Mouse (Mus musculus) macrophage (primary cell): ENCODE measurements around the gene Stra6. TPM values are rescaled to one million over a fixed set of nuclear protein-coding genes. Genes with fewer than 3 reads are reported as not detected.

Experiments
- H3K27ac ChIP-seq: fragments of 350-480 bp; formaldehyde crosslinking; 2 replicates; pipeline ENCODE4 v1.9.0; 2021
- H3K36me3 ChIP-seq: fragments of 350-480 bp; formaldehyde crosslinking; 2 replicates; pipeline ENCODE4 v1.9.0; 2021; ENCODE audit errors: inconsistent target
- H3K4me3 ChIP-seq: fragments of 350-480 bp; formaldehyde crosslinking; 2 replicates; pipeline ENCODE4 v1.9.0; 2021; ENCODE audit errors: inconsistent target
- H3K79me2 ChIP-seq: fragments of 350-480 bp; formaldehyde crosslinking; 2 replicates; pipeline ENCODE4 v1.9.0; 2021; ENCODE audit errors: inconsistent target
- WGBS: methylation state at CpG from one replicate; pipeline ENCODE4 v1.1.7; 2026; ENCODE audit warnings: inconsistent platforms; ENCODE audit not compliant: missing documents; 5-methylcytosine and 5-hydroxymethylcytosine counted together
- polyA plus RNA-seq: library from polyadenylated mRNA; stranded (reverse); fragments of 250-400 nt; gene quantifications from 3 replicates; pipeline ENCODE4 v1.2.4, GENCODE M21; 2018; ENCODE audit warnings: inconsistent platforms

Gene Stra6
- polyA plus RNA-seq, 1 experiment from 2014 or later = not detected

GRCm38 (mm10) chr9:58116024-58116651, 52.5 kb downstream of the Stra6 start:
- H3K79me2 ChIP-seq = no peaks in the 10 kb centered on the region
- H3K27ac ChIP-seq = no peak overlapping the region
- H3K4me3 ChIP-seq = no peak overlapping the region
- no peaks in the 10 kb centered on the region for H3K36me3 ChIP-seq
- 74% methylated on average over 6 of the region's 7 CpGs for WGBS

- WGBS = 100% methylated on average over 2 of the region's 2 CpGs
- Histone ChIP-seq H3K36me3 (no peaks in the 10 kb centered on the region), H3K27ac (no peak within 1 kb of the TSS), H3K79me2 (no peaks in the 10 kb centered on the region), H3K4me3 (no peak within 1 kb of the TSS)
Measured at GRCm38 (mm10) chr9:58118671-58119070, 55.1 kb downstream of the Stra6 start, which contains the start of gene Ccdc33. Ccdc33 (minus strand) TSS chr9:58118823.

GRCm38 (mm10) chr9:58125085-58125484, 61.5 kb downstream of the Stra6 start:
- H3K4me3 ChIP-seq = no peak overlapping the region
- no peaks in the 10 kb centered on the region for H3K36me3 ChIP-seq
- WGBS = 78% methylated on average over 3 of the region's 3 CpGs
- H3K27ac ChIP-seq = no peak overlapping the region
- H3K79me2 ChIP-seq = no peaks in the 10 kb centered on the region

GRCm38 (mm10) chr9:58125811-58126210, 62.2 kb downstream of the Stra6 start:
- 66% methylated on average over 4 of the region's 4 CpGs for WGBS

GRCm38 (mm10) chr9:58128926-58129413, 65.4 kb downstream of the Stra6 start:
- Histone ChIP-seq H3K36me3 (no peaks in the 10 kb centered on the region), H3K4me3 (no peak overlapping the region), H3K79me2 (no peaks in the 10 kb centered on the region), H3K27ac (no peak overlapping the region)
- 24% methylated on average over 13 of the region's 13 CpGs for WGBS

More at GRCm38 (mm10) chr9:58125811-58126210, 62.2 kb downstream of the Stra6 start:
- Histone ChIP-seq H3K79me2 (no peaks in the 10 kb centered on the region), H3K4me3 (no peak overlapping the region), H3K36me3 (no peaks in the 10 kb centered on the region), H3K27ac (no peak overlapping the region)

GRCm38 (mm10) chr9:58129508-58129907, 65.9 kb downstream of the Stra6 start:
- H3K36me3 ChIP-seq = no peaks in the 10 kb centered on the region
- no peak overlapping the region for H3K4me3 ChIP-seq
- no peaks in the 10 kb centered on the region for H3K79me2 ChIP-seq
- WGBS = 34% methylated on average over 8 of the region's 8 CpGs
- no peak overlapping the region for H3K27ac ChIP-seq

- Histone ChIP-seq H3K27ac (no peak overlapping the region), H3K79me2 (no peaks in the 10 kb centered on the region), H3K4me3 (no peak overlapping the region), H3K36me3 (no peaks in the 10 kb centered on the region)
- 52% methylated on average over 3 of the region's 3 CpGs for WGBS
Measured at GRCm38 (mm10) chr9:58130909-58131308, 67.3 kb downstream of the Stra6 start.

- Histone ChIP-seq H3K79me2 (no peaks in the 10 kb centered on the region), H3K4me3 (no peak overlapping the region), H3K27ac (no peak overlapping the region), H3K36me3 (no peaks in the 10 kb centered on the region)
- WGBS = 66% methylated on average over 7 of the region's 7 CpGs
Measured at GRCm38 (mm10) chr9:58131735-58132134, 68.1 kb downstream of the Stra6 start.

GRCm38 (mm10) chr9:58133893-58134884, 70.6 kb downstream of the Stra6 start:
- Histone ChIP-seq H3K36me3 (no peaks in the 10 kb centered on the region), H3K27ac (no peak overlapping the region), H3K4me3 (no peak overlapping the region), H3K79me2 (no peaks in the 10 kb centered on the region)
- 6% methylated on average over 15 of the region's 17 CpGs for WGBS

GRCm38 (mm10) chr9:58134906-58135305, 71.3 kb downstream of the Stra6 start:
- Histone ChIP-seq H3K27ac (no peak overlapping the region), H3K4me3 (no peak overlapping the region), H3K79me2 (no peaks in the 10 kb centered on the region), H3K36me3 (no peaks in the 10 kb centered on the region)
- WGBS = 29% methylated on average over 7 of the region's 7 CpGs

GRCm38 (mm10) chr9:58135921-58136321, 72.3 kb downstream of the Stra6 start:
- Histone ChIP-seq H3K4me3 (no peak overlapping the region), H3K27ac (no peak overlapping the region), H3K36me3 (no peaks in the 10 kb centered on the region), H3K79me2 (no peaks in the 10 kb centered on the region)
- WGBS = 31% methylated on average over 2 of the region's 2 CpGs

GRCm38 (mm10) chr9:58139947-58140346, 76.4 kb downstream of the Stra6 start:
- no peaks in the 10 kb centered on the region for H3K79me2 ChIP-seq
- no peaks in the 10 kb centered on the region for H3K36me3 ChIP-seq
- H3K27ac ChIP-seq = no peak overlapping the region
- 32% methylated on average over 6 of the region's 6 CpGs for WGBS
- H3K4me3 ChIP-seq = no peak overlapping the region

- Histone ChIP-seq H3K4me3 (no peak overlapping the region), H3K79me2 (no peaks in the 10 kb centered on the region), H3K27ac (no peak overlapping the region), H3K36me3 (no peaks in the 10 kb centered on the region)
- 63% methylated on average over 7 of the region's 7 CpGs for WGBS
Measured at GRCm38 (mm10) chr9:58143419-58143818, 79.8 kb downstream of the Stra6 start.

GRCm38 (mm10) chr9:58144664-58145063, 81.1 kb downstream of the Stra6 start:
- no peaks in the 10 kb centered on the region for H3K79me2 ChIP-seq
- no peak overlapping the region for H3K4me3 ChIP-seq
- H3K36me3 ChIP-seq = no peaks in the 10 kb centered on the region
- H3K27ac ChIP-seq = no peak overlapping the region
- WGBS = 91% methylated on average over 1 of the region's 1 CpGs

GRCm38 (mm10) chr9:58145417-58145816, 81.8 kb downstream of the Stra6 start:
- H3K27ac ChIP-seq = no peak overlapping the region
- no peaks in the 10 kb centered on the region for H3K36me3 ChIP-seq
- no peaks in the 10 kb centered on the region for H3K79me2 ChIP-seq
- no peak overlapping the region for H3K4me3 ChIP-seq
- WGBS = 88% methylated on average over 5 of the region's 5 CpGs
